8 mouse cellular contexts compared by ENCODE assay signal in genomic region chr5:111178324-111179076, GRCm38 (mm10).
DNase-seq lines count a peak whose midpoint lies in the region; ATAC-seq lines count a peak whose summit lies in the region.

No protein-coding gene starts in this region.

- no peaks in the 10 kb centered on the region for H3K9me3 ChIP-seq in intestine, embryonic 16.5 days (ENCODE audit: control insufficient read depth, low read length)
- H3K9me3 ChIP-seq in neural tube, embryonic 14.5 days (ENCODE audit: control insufficient read depth, low read length) = no peaks in the 10 kb centered on the region
- no peaks in the 10 kb centered on the region for H3K9me3 ChIP-seq in forebrain, embryonic 14.5 days (replicated peaks; ENCODE audit: control insufficient read depth, low read length)

- 51% methylated on average over 21 of the region's 21 CpGs for WGBS in intestine, embryonic 16.5 days
- WGBS in neural tube, embryonic 14.5 days = 33% methylated on average over 21 of the region's 21 CpGs
- 73% methylated on average over 21 of the region's 21 CpGs for WGBS in forebrain, embryonic 14.5 days

- no peak for DNase-seq in frontal cortex, postnatal 25 days (ENCODE audit: low spot score in 2 of 2)
- peak; percentile 78 to 79 for DNase-seq in lung, adult 18-20 months
- DNase-seq in forebrain, embryonic 14.5 days (ENCODE audit: low spot score) = no peak

- no peaks in the 10 kb centered on the region for H3K36me3 ChIP-seq in intestine, embryonic 16.5 days (ENCODE audit: control insufficient read depth, insufficient read depth, low read length)
- no peaks in the 10 kb centered on the region for H3K36me3 ChIP-seq in neural tube, embryonic 14.5 days (ENCODE audit: control insufficient read depth, insufficient read depth, low read length)
- H3K36me3 ChIP-seq in forebrain, embryonic 14.5 days (ENCODE audit: control insufficient read depth, insufficient read depth, low read length) = no peaks in the 10 kb centered on the region; the same call in 1 of the 2 replicates

- no peak overlapping the region for H3K4me3 ChIP-seq in intestine, embryonic 16.5 days (ENCODE audit: low read length)
- H3K4me3 ChIP-seq in neural tube, embryonic 14.5 days (ENCODE audit: low read depth, low read length) = no peak overlapping the region
- H3K4me3 ChIP-seq in forebrain, embryonic 14.5 days (ENCODE audit: low read depth, low read length) = no peak overlapping the region

- peak overlapping the region; percentile 55; the same call in 1 of the 2 replicates for H3K27ac ChIP-seq in intestine, embryonic 16.5 days (ENCODE audit: low read length)
- peak overlapping the region; percentile 83 for H3K27ac ChIP-seq in neural tube, embryonic 14.5 days (ENCODE audit: low read depth, low read length)
- no peak overlapping the region for H3K27ac ChIP-seq in forebrain, embryonic 14.5 days (ENCODE audit: low read depth, low read length)

- H3K9ac ChIP-seq in intestine, embryonic 16.5 days (ENCODE audit: low read depth, low read length) = peak overlapping the region; percentile 30; the same call in 1 of the 2 replicates
- peak overlapping the region; percentile 1; the same call in 1 of the 2 replicates for H3K9ac ChIP-seq in neural tube, embryonic 14.5 days (replicated peaks; ENCODE audit: low read depth, low read length)
- no peak overlapping the region for H3K9ac ChIP-seq in forebrain, embryonic 14.5 days (ENCODE audit: low read length)

- 0 out of 2 replicates have a peak, but pooled peaks have one; percentile 44 for ATAC-seq in frontal cortex, adult (ENCODE audit: low TSS enrichment)
- ATAC-seq in granulocyte monocyte progenitor cell, adult 5-6 weeks (replicated peaks; ENCODE audit: poor library complexity, severe bottlenecking) = peak; percentile 96
- 0 out of 2 replicates have a peak, but pooled peaks have one; percentile 18 for ATAC-seq in intestine, embryonic 16.5 days
- ATAC-seq in neural tube, embryonic 14.5 days (ENCODE audit: low read depth) = no peak
- ATAC-seq in erythroblast, adult 5-6 weeks (replicated peaks; ENCODE audit: low FRiP score, poor library complexity, severe bottlenecking) = no peak
- no peak for ATAC-seq in forebrain, embryonic 14.5 days

- peak overlapping the region; percentile 11; the same call in 1 of the 2 replicates for H3K4me2 ChIP-seq in intestine, embryonic 16.5 days (ENCODE audit: low read depth, low read length)
- no peak overlapping the region; the same call in 1 of the 2 replicates for H3K4me2 ChIP-seq in neural tube, embryonic 14.5 days (ENCODE audit: low read depth, low read length)
- no peak overlapping the region for H3K4me2 ChIP-seq in forebrain, embryonic 14.5 days (ENCODE audit: low read length)

- peaks cover 49% of the 10 kb centered on the region for H3K4me1 ChIP-seq in intestine, embryonic 16.5 days (ENCODE audit: control insufficient read depth, insufficient read depth, low read length)
- peaks cover 69% of the 10 kb centered on the region for H3K4me1 ChIP-seq in neural tube, embryonic 14.5 days (ENCODE audit: control insufficient read depth, insufficient read depth, low read length)
- peaks cover 53% of the 10 kb centered on the region for H3K4me1 ChIP-seq in forebrain, embryonic 14.5 days (ENCODE audit: control insufficient read depth, insufficient read depth, low read length)

- H3K27me3 ChIP-seq in intestine, embryonic 16.5 days (replicated peaks; ENCODE audit: control insufficient read depth, insufficient read depth, low read length) = no peaks in the 10 kb centered on the region
- H3K27me3 ChIP-seq in neural tube, embryonic 14.5 days (ENCODE audit: control insufficient read depth, insufficient read depth, low read length) = no peaks in the 10 kb centered on the region
- H3K27me3 ChIP-seq in forebrain, embryonic 14.5 days (replicated peaks; ENCODE audit: control insufficient read depth, insufficient read depth, low read length) = no peaks in the 10 kb centered on the region

Comparison
In these comparisons a context has a peak if more than half of its experiments do, and no peak if none do; other contexts are left out.
1. ATAC-seq: peak in frontal cortex, adult (single experiment), granulocyte monocyte progenitor cell, adult 5-6 weeks (single experiment) and intestine, embryonic 16.5 days (single experiment); none in neural tube, embryonic 14.5 days (single experiment), erythroblast, adult 5-6 weeks (single experiment) and forebrain, embryonic 14.5 days (single experiment).
2. DNase-seq: peak in lung, adult 18-20 months (2 of 2); none in frontal cortex, postnatal 25 days (0 of 2) and forebrain, embryonic 14.5 days (single experiment).